Mouse (Mus musculus): Measurements from ENCODE around the gene Taf10.
A peak's percentile ranks its signal among the peaks of the same experiment; 100 is the strongest.

The Taf10 gene

DNA sequence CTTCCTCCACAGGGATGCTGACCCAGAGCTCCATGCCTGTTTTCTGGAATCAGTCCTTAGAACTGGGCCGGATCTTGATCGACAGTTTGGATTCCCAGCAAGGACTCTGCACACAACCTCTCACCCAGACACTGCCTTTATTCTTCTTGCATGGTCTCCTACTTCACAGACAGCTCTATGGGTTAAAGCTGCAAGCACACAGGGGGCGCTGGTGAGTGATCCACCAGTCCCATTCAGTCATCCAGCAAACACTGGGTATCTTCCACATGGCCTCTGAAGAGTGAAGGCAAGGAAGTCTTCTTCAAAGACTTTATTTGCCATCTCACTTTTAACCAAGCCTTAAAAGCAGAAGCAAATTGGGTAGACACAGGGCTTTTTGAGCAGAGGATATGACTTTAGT is 28.8 kb downstream of the Taf10 start:
- DNase-seq, result no peak

DNA sequence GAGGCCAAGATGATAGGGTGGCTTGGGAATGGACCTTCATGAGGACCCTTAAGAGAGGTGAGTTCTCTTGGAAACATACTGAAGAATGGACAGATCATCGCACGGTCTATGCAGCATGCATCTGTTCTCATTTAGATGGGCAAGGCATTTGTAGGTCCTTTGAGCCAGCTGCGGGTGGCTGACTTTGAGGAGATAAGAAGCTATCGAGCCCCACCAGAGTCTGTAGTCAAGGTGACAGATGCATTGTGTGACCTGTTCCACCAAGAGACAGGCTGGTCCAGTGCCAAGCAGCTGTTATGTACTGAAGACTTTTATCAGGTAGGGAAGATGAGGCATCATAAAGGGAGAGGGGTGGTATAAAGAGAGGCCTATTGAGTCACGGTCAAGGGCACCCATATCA is 35.4 kb downstream of the Taf10 start:
- DNase-seq, result no peak

GRCm38 (mm10) chr7:105703816-105704215 is 40.3 kb downstream of the Taf10 start:
- DNase-seq, result no peak

- DNase-seq, result no peak
These were observed 41.0 kb downstream of the Taf10 start for GRCm38 (mm10) chr7:105703184-105703583.

GRCm38 (mm10) chr7:105690875-105691274 is 53.3 kb downstream of the Taf10 start:
- DNase-seq, result peak; percentile 29

Data from lung, postnatal 36 days (tissue).